Mouse (Mus musculus) right cerebral cortex, postnatal 14 days (tissue): ENCODE data around the gene Dand5.

Experiments
- DNase-seq: peaks from one replicate; pipeline ENCODE4 v3.0.0; 2022

The Dand5 gene

GRCm38 (mm10) chr8:84783198-84783918 is 39.3 kb downstream of the Dand5 start:
- DNase-seq = no peak

GRCm38 (mm10) chr8:84782680-84783079 is 39.9 kb downstream of the Dand5 start:
- no peak for DNase-seq

- DNase-seq = no peak
These were observed 40.7 kb downstream of the Dand5 start for GRCm38 (mm10) chr8:84781686-84782505.

GRCm38 (mm10) chr8:84780949-84781680 is 41.5 kb downstream of the Dand5 start:
- no peak for DNase-seq

GRCm38 (mm10) chr8:84780225-84780555 is 42.4 kb downstream of the Dand5 start:
- no peak for DNase-seq

- no peak for DNase-seq
These were observed 43.0 kb downstream of the Dand5 start for GRCm38 (mm10) chr8:84779519-84780224.

GRCm38 (mm10) chr8:84778638-84779380 is 43.8 kb downstream of the Dand5 start:
- no peak for DNase-seq

GRCm38 (mm10) chr8:84777899-84778637 is 44.6 kb downstream of the Dand5 start:
- DNase-seq = no peak

- no peak for DNase-seq
These were observed 46.1 kb downstream of the Dand5 start for GRCm38 (mm10) chr8:84776569-84776968.

GRCm38 (mm10) chr8:84775621-84776113 is 47.0 kb downstream of the Dand5 start:
- no peak for DNase-seq

GRCm38 (mm10) chr8:84775105-84775591 is 47.5 kb downstream of the Dand5 start:
- DNase-seq = peak; percentile 46

GRCm38 (mm10) chr8:84774473-84774911 is 48.1 kb downstream of the Dand5 start:
- DNase-seq = peak; percentile 58

GRCm38 (mm10) chr8:84773833-84774232 is 48.8 kb downstream of the Dand5 start:
- peak; percentile 76 for DNase-seq

- no peak for DNase-seq
These were observed 49.3 kb downstream of the Dand5 start for GRCm38 (mm10) chr8:84773304-84773703.

GRCm38 (mm10) chr8:84772628-84773027 is 50.0 kb downstream of the Dand5 start:
- DNase-seq = no peak

GRCm38 (mm10) chr8:84771941-84772378 is 50.7 kb downstream of the Dand5 start:
- DNase-seq = no peak

- DNase-seq = no peak
These were observed 51.5 kb downstream of the Dand5 start for GRCm38 (mm10) chr8:84771000-84771687.

GRCm38 (mm10) chr8:84770100-84770953 is 52.3 kb downstream of the Dand5 start:
- no peak for DNase-seq

GRCm38 (mm10) chr8:84769324-84769723 is 53.3 kb downstream of the Dand5 start:
- DNase-seq = no peak
